Mouse (Mus musculus): ENCODE results near the gene Mink1. TPM values are rescaled to one million over a fixed set of nuclear protein-coding genes. Genes with fewer than 3 reads are reported as not detected.

Gene Mink1
- polyA plus RNA-seq, 1 experiment from 2014 or later = 8.5 TPM

DNA sequence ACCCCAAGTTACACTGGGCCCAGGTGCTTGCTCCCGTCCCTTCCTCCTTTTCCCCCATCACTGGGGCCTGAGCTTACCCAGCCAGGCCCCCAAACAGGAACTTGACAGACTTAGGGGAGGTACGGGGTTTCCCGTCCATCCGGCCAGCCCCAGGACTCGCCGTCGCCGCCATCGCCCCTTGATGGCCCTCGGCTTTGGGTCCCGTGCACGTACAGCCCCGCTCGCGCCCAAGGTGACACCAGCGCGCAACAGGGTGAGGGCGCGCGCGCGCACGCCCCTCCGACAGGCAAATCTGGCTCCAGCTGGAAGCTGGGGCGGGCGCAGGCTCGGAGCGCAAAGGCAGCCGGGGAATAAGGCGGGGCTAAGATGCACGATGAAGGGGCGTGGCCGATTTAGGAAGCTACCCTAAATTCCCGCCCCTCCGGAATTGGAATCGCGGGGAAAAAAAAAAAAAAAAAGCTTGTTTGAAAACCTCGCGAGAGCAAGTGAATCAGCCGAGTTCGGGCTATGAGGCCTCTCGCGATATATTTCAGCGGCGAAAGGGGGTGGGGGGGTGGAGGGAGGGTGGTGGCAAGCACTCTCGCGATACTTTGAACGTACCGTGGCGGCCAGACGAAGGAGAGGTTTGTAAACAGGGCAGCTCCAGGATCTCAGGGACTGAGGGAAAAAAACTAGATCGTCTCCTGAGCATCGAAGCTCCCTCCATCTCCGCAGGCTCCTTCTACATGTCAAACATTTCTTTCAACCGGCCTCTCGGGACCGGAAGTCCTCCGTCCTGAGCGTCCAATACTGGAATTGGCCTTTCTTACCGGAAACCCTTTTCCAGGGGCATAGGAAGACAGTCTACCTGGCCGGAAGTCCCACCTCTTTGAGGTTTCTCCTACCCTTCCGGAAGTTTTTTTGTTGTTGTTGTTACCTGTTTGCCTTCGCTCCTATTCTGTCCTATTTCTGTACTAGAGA lies 84.3 kb downstream of the Mink1 start, which contains the start of the genes Rnf167 and Slc25a11:
Gene Rnf167 (plus strand): TSS at position 545 of the 960 bp plus-strand sequence.
Gene Slc25a11 (minus strand): TSS at position 789 of the 960 bp plus-strand sequence.
- Histone ChIP-seq H3K4me2 (replicated peaks; ENCODE audit: low read depth) (peak within 1 kb of the TSS; percentile 92), H3K9ac (ENCODE audit: low read length) (peak within 1 kb of the TSS; percentile 86), H3K36me3 (ENCODE audit: control insufficient read depth, insufficient read depth, low read length) (peaks cover 23% of the 10 kb centered on the region), H3K4me1 (replicated peaks; ENCODE audit: control insufficient read depth, insufficient read depth) (peaks cover 3% of the 10 kb centered on the region), H3K27me3 (ENCODE audit: control insufficient read depth, insufficient read depth, low read length) (no peaks in the 10 kb centered on the region), H3K9me3 (ENCODE audit: control insufficient read depth, low read length) (no peaks in the 10 kb centered on the region), H3K4me3 (ENCODE audit: low read depth, low read length) (peak within 1 kb of the TSS; percentile 74), H3K27ac (replicated peaks) (peak within 1 kb of the TSS; percentile 97)
- ATAC-seq (ENCODE audit: low FRiP score, low TSS enrichment) (peak; percentile 87), DNase-seq (ENCODE audit: low spot score) (peak; percentile 98)
- TF ChIP-seq EP300 (optimal IDR thresholded peaks at IDR 0.05) (peak; percentile 100), CTCF (IDR thresholded peaks at IDR 0.05; ENCODE audit: low read depth) (peak; percentile 45)
- WGBS = under 1% methylated on average over 63 of the region's 63 CpGs

GRCm38 (mm10) chr11:70647716-70648420 lies 85.2 kb downstream of the Mink1 start:
- Histone ChIP-seq H3K36me3 (ENCODE audit: control insufficient read depth, insufficient read depth, low read length) (peaks cover 23% of the 10 kb centered on the region), H3K4me3 (ENCODE audit: low read depth, low read length) (peak overlapping the region; percentile 74), H3K4me2 (replicated peaks; ENCODE audit: low read depth) (peak overlapping the region; percentile 92), H3K4me1 (replicated peaks; ENCODE audit: control insufficient read depth, insufficient read depth) (peaks cover 3% of the 10 kb centered on the region), H3K9ac (ENCODE audit: low read length) (peak overlapping the region; percentile 86), H3K27me3 (ENCODE audit: control insufficient read depth, insufficient read depth, low read length) (no peaks in the 10 kb centered on the region), H3K9me3 (ENCODE audit: control insufficient read depth, low read length) (no peaks in the 10 kb centered on the region), H3K27ac (replicated peaks) (peak overlapping the region; percentile 97)
- 3% methylated on average over 28 of the region's 28 CpGs for WGBS
- peak; percentile 49 for DNase-seq (ENCODE audit: low spot score)
- TF ChIP-seq EP300 (optimal IDR thresholded peaks at IDR 0.05) (no peak), CTCF (IDR thresholded peaks at IDR 0.05; ENCODE audit: low read depth) (no peak)
- ATAC-seq (ENCODE audit: low FRiP score, low TSS enrichment) = no peak; the same call in 1 of the 2 replicates

DNA sequence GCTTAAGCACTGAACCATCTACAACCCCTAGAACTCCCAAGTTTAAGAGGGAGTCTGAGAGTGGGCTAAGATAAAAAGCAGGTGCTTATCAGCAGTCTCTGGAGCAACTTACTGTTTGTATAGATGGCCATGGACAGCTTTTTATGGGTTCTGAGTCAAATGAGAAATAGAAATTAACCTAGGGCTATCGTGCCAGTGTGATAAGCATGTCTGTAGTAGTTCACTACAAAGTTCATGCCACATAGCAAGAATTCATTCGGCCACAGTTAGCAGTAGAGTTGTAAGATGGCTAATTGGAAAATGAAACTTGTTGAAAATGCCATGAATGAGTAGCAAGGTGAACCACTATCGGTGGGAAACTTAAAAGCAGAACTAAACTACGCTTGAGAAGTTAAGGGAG lies 85.8 kb downstream of the Mink1 start:
- Histone ChIP-seq H3K27ac (replicated peaks) (no peak overlapping the region), H3K9me3 (ENCODE audit: control insufficient read depth, low read length) (no peaks in the 10 kb centered on the region), H3K4me2 (replicated peaks; ENCODE audit: low read depth) (peak overlapping the region; percentile 92), H3K4me3 (ENCODE audit: low read depth, low read length) (peak overlapping the region; percentile 74), H3K9ac (ENCODE audit: low read length) (peak overlapping the region; percentile 86), H3K27me3 (ENCODE audit: control insufficient read depth, insufficient read depth, low read length) (no peaks in the 10 kb centered on the region), H3K36me3 (ENCODE audit: control insufficient read depth, insufficient read depth, low read length) (peaks cover 23% of the 10 kb centered on the region), H3K4me1 (replicated peaks; ENCODE audit: control insufficient read depth, insufficient read depth) (peaks cover 3% of the 10 kb centered on the region)
- TF ChIP-seq EP300 (optimal IDR thresholded peaks at IDR 0.05) (no peak), CTCF (IDR thresholded peaks at IDR 0.05; ENCODE audit: low read depth) (no peak)
- WGBS = 67% methylated on average over 4 of the region's 4 CpGs
- ATAC-seq (ENCODE audit: low FRiP score, low TSS enrichment) (no peak), DNase-seq (ENCODE audit: low spot score) (no peak)

DNA sequence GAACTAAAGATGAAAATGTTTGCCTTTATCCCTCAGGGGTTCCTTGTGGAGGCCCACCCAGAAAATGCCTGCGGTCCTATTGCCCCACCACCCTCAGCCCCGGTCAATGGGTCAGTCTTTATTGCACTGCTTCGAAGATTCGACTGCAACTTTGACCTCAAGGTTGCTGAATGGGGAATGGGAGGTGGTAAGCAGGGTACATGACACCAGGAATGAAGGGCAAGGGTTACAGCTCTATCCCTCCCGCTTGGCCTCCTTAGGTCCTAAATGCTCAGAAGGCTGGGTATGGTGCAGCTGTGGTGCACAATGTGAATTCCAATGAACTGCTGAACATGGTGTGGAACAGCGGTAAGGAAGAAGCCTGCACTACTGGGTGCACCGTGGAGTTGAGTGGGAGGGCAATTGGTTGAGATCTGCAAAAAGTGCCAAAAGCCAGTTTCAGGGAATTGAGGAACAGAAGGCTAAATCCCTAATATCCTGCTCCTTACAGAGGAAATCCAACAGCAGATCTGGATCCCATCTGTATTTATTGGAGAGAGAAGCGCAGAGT lies 86.6 kb downstream of the Mink1 start:
- H3K4me2 ChIP-seq (replicated peaks; ENCODE audit: low read depth) = no peak overlapping the region
- TF ChIP-seq CTCF (IDR thresholded peaks at IDR 0.05; ENCODE audit: low read depth) (no peak), EP300 (optimal IDR thresholded peaks at IDR 0.05) (no peak)
- 75% methylated on average over 8 of the region's 8 CpGs for WGBS
- peaks cover 3% of the 10 kb centered on the region for H3K4me1 ChIP-seq (replicated peaks; ENCODE audit: control insufficient read depth, insufficient read depth)
- ATAC-seq (ENCODE audit: low FRiP score, low TSS enrichment) (no peak), DNase-seq (ENCODE audit: low spot score) (no peak)
- no peaks in the 10 kb centered on the region for H3K27me3 ChIP-seq (ENCODE audit: control insufficient read depth, insufficient read depth, low read length)
- peaks cover 22% of the 10 kb centered on the region for H3K36me3 ChIP-seq (ENCODE audit: control insufficient read depth, insufficient read depth, low read length)
- peak overlapping the region; percentile 79; the same call in 1 of the 2 replicates for H3K27ac ChIP-seq (replicated peaks)
- no peaks in the 10 kb centered on the region for H3K9me3 ChIP-seq (ENCODE audit: control insufficient read depth, low read length)
- H3K9ac ChIP-seq (ENCODE audit: low read length) = no peak overlapping the region
- no peak overlapping the region for H3K4me3 ChIP-seq (ENCODE audit: low read depth, low read length)

GRCm38 (mm10) chr11:70650322-70651175 lies 87.9 kb downstream of the Mink1 start:
- Histone ChIP-seq H3K36me3 (ENCODE audit: control insufficient read depth, insufficient read depth, low read length) (peaks cover 14% of the 10 kb centered on the region), H3K9me3 (ENCODE audit: control insufficient read depth, low read length) (no peaks in the 10 kb centered on the region), H3K4me2 (replicated peaks; ENCODE audit: low read depth) (peak overlapping the region; percentile 27), H3K9ac (ENCODE audit: low read length) (no peak overlapping the region; the same call in 1 of the 2 replicates), H3K27me3 (ENCODE audit: control insufficient read depth, insufficient read depth, low read length) (no peaks in the 10 kb centered on the region), H3K4me3 (ENCODE audit: low read depth, low read length) (peak overlapping the region; percentile 13; the same call in 1 of the 2 replicates), H3K4me1 (replicated peaks; ENCODE audit: control insufficient read depth, insufficient read depth) (peaks cover 3% of the 10 kb centered on the region), H3K27ac (replicated peaks) (peak overlapping the region; percentile 79)
- DNase-seq (ENCODE audit: low spot score) = no peak
- no peak for ATAC-seq (ENCODE audit: low FRiP score, low TSS enrichment)
- WGBS = 50% methylated on average over 12 of the region's 12 CpGs
- TF ChIP-seq EP300 (optimal IDR thresholded peaks at IDR 0.05) (no peak), CTCF (IDR thresholded peaks at IDR 0.05; ENCODE audit: low read depth) (no peak)
